Mouse (Mus musculus): ENCODE results near the gene Ccdc194.

The Ccdc194 gene

GRCm38 (mm10) chr8:71474785-71475701 lies 50.5 kb downstream of the Ccdc194 start:
- peak; percentile 82 for DNase-seq

GRCm38 (mm10) chr8:71474344-71474743 lies 51.2 kb downstream of the Ccdc194 start:
- DNase-seq = no peak

- DNase-seq = no peak
These were observed 52.7 kb downstream of the Ccdc194 start for GRCm38 (mm10) chr8:71472601-71473386.

- DNase-seq = no peak
These were observed 53.6 kb downstream of the Ccdc194 start for GRCm38 (mm10) chr8:71471861-71472260.

- peak; percentile 55 for DNase-seq
These were observed 54.6 kb downstream of the Ccdc194 start for GRCm38 (mm10) chr8:71470913-71471255.

DNA sequence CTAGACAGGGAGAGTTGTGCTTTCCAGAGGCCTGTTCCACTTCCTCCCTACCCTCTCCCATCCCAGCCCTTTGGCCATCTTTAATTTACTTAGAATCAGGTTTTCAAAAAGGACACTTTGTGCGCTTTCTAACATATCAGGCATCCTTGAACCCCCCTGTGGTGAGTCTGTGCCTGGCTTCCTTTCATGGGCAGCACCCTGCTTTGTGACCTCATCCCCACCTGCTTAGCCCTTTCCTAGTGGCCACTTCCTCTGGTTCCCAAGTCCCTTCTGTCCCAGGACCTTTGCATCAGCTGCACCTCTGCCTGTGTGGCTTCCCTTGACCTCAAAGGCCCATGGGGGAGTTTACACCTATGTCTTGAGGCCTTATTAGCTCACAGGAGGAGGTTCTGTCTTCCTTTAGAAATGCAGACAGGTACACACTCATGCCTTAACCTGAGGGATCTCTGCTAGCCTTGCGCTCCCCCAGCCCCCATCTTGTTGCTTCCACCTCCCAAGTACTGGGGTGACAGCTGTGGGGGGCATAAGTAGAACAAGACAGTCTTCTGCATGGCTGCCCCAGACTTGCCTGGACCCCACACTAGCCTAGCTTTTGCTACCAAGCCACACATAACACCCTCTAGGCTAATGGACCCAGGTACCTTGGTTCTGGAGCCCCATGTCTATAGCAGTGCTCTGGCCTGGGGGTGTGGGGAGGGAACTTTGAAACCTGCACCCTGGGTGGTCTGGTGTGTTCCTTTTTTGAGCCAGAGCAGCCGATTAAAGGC lies 55.2 kb downstream of the Ccdc194 start:
- peak; percentile 68 for DNase-seq

Measured in cerebellum, adult 9-10 months (tissue).